Mouse (Mus musculus) heart, adult 18-20 months (tissue): ENCODE data around the gene Hist1h1t. TPM values are rescaled to one million over a fixed set of nuclear protein-coding genes. Genes with fewer than 3 reads are reported as not detected.
A peak's percentile ranks its signal among the peaks of the same experiment; 100 is the strongest.

ENCODE experiments used
- DNase-seq, 2 experiments: peaks; one replicate each; pipeline ENCODE4 v3.0.0; 2021 to 2022; ENCODE audit warnings: mixed read lengths in 1 of 2
- microRNA-seq, 2 experiments: library from miRNA; unstranded; fragments of <30 nt; microRNA quantifications; one replicate each; pipeline ENCODE4 v1.2.0; 2022
- total RNA-seq, 2 experiments: library from RNA; stranded (reverse); gene quantifications; 2 replicates each; pipeline ENCODE4 v1.2.3; 2021

Gene Hist1h1t
- total RNA-seq, 2 experiments from 2014 or later, result not detected

GRCm38 (mm10) chr13:23737091-23737490, 41.5 kb downstream of the Hist1h1t start:
- DNase-seq, result no peak

- no peak for DNase-seq
Observed at GRCm38 (mm10) chr13:23738041-23738440, 42.4 kb downstream of the Hist1h1t start.

GRCm38 (mm10) chr13:23738677-23739068, 43.1 kb downstream of the Hist1h1t start, which contains the start of gene Hist1h1c:
Hist1h1c (plus strand) TSS chr13:23738808.
- DNase-seq, result peak; percentile 92 to 94

GRCm38 (mm10) chr13:23739069-23739921, 43.7 kb downstream of the Hist1h1t start:
- peak; percentile 94 to 99 for DNase-seq

- no peak for DNase-seq
Observed at GRCm38 (mm10) chr13:23739922-23740252, 44.3 kb downstream of the Hist1h1t start.

GRCm38 (mm10) chr13:23740256-23740840, 44.7 kb downstream of the Hist1h1t start:
- peak in 1 of 2 experiments; percentile 43 for DNase-seq

- no peak for DNase-seq
Observed at GRCm38 (mm10) chr13:23740910-23741309, 45.3 kb downstream of the Hist1h1t start.

- DNase-seq, result no peak
Observed at GRCm38 (mm10) chr13:23742007-23742406, 46.4 kb downstream of the Hist1h1t start.

GRCm38 (mm10) chr13:23743215-23743614, 47.6 kb downstream of the Hist1h1t start:
- no peak for DNase-seq

GRCm38 (mm10) chr13:23743963-23744362, 48.3 kb downstream of the Hist1h1t start:
- no peak for DNase-seq

GRCm38 (mm10) chr13:23744421-23745380, 49.1 kb downstream of the Hist1h1t start:
- no peak for DNase-seq

GRCm38 (mm10) chr13:23745381-23746161, 50.0 kb downstream of the Hist1h1t start, which contains the start of gene Hist1h3c:
Hist1h3c (minus strand) TSS chr13:23745602.
- peak; percentile 82 to 95 for DNase-seq

Small RNA genes within 50 kb of the gene (microRNA-seq; reads per million reads assigned to microRNA genes)
- gene Gm44314 (0 reads per million in 2 experiments), gene Gm44350 (0 reads per million in 2 experiments)

Other genes starting within 250 kb of the Hist1h1t start
- gene Btn1a1, start 229.9 kb upstream of the Hist1h1t start, total RNA-seq, result not detected
- gene Btn2a2, start 207.0 kb upstream of the Hist1h1t start, total RNA-seq, result not detected
- 100 to 1,000 TPM; 225 to 244 TPM for gene Hist1h4h, start 164.8 kb upstream of the Hist1h1t start, total RNA-seq
- 10 to 100 TPM in 1 of 2 experiments, 1 to 10 TPM in 1; 6.3 to 16.6 TPM for gene Hist1h2af, start 161.9 kb upstream of the Hist1h1t start, total RNA-seq
- gene Hist1h3g, start 160.4 kb upstream of the Hist1h1t start, total RNA-seq, result 1 to 10 TPM; 3.1 TPM
- 1 to 10 TPM; 1.1 to 1.5 TPM for gene Hist1h2bh, start 152.4 kb upstream of the Hist1h1t start, total RNA-seq
- 1 to 10 TPM; 4.9 to 6.3 TPM for gene Hist1h3f, start 151.8 kb upstream of the Hist1h1t start, total RNA-seq
- gene Hist1h4f, start 144.2 kb upstream of the Hist1h1t start, total RNA-seq, result 10 to 100 TPM; 24.1 to 27.9 TPM
- gene Hist1h1d, start 142.6 kb upstream of the Hist1h1t start, total RNA-seq, result 1 to 10 TPM in 1 of 2 experiments, under 1 TPM in 1; 0.94 to 1.0 TPM
- 10 to 100 TPM; 11.6 to 16.2 TPM for gene Hist1h3e, start 133.4 kb upstream of the Hist1h1t start, total RNA-seq
- 1 to 10 TPM; 2.9 to 3.0 TPM for gene Hist1h2ae, start 124.6 kb upstream of the Hist1h1t start, total RNA-seq
- gene Hist1h2bg, start 124.4 kb upstream of the Hist1h1t start, total RNA-seq, result 10 to 100 TPM; 18.2 to 25.6 TPM
- 10 to 100 TPM; 10.2 to 10.9 TPM for gene Hist1h2bf, start 121.6 kb upstream of the Hist1h1t start, total RNA-seq
- 1 to 10 TPM; 2.0 to 4.1 TPM for gene Hist1h2ad, start 121.4 kb upstream of the Hist1h1t start, total RNA-seq
- gene Hist1h3d, start 120.1 kb upstream of the Hist1h1t start, total RNA-seq, result 1 to 10 TPM; 2.4 to 2.5 TPM
- gene Hist1h4d, start 114.2 kb upstream of the Hist1h1t start, total RNA-seq, result 10 to 100 TPM; 51.2 to 52.9 TPM
- 10 to 100 TPM in 1 of 2 experiments, 1 to 10 TPM in 1; 8.6 to 10.2 TPM for gene Hist1h2be, start 74.7 kb upstream of the Hist1h1t start, total RNA-seq
- gene Hist1h1e, start 73.3 kb upstream of the Hist1h1t start, total RNA-seq, result 10 to 100 TPM; 19.6 to 19.7 TPM
- gene Hist1h2ac, start 11.9 kb upstream of the Hist1h1t start, total RNA-seq, result 1 to 10 TPM; 1.2 to 1.3 TPM
- 10 to 100 TPM; 71.2 to 76.1 TPM for gene Hist1h2bc, start 11.6 kb upstream of the Hist1h1t start, total RNA-seq
- gene Hist1h4c, start 2.6 kb downstream of the Hist1h1t start, total RNA-seq, result 10 to 100 TPM; 42.5 to 46.8 TPM
- gene Hfe, start 15.0 kb downstream of the Hist1h1t start, total RNA-seq, result 10 to 100 TPM; 60.9 to 64.1 TPM
- gene Hist1h1c, start 43.0 kb downstream of the Hist1h1t start, total RNA-seq, result 100 to 1,000 TPM; 162 to 175 TPM
- gene Hist1h3c, start 49.8 kb downstream of the Hist1h1t start, total RNA-seq, result 1 to 10 TPM; 2.5 to 3.4 TPM
- 1 to 10 TPM; 7.4 to 8.1 TPM for gene Hist1h2bb, start 50.9 kb downstream of the Hist1h1t start, total RNA-seq
- 1 to 10 TPM; 5.8 to 6.8 TPM for gene Hist1h2ab, start 55.3 kb downstream of the Hist1h1t start, total RNA-seq
- 10 to 100 TPM in 1 of 2 experiments, 1 to 10 TPM in 1; 8.3 to 10.5 TPM for gene Hist1h3b, start 56.5 kb downstream of the Hist1h1t start, total RNA-seq
- gene Hist1h4b, start 61.2 kb downstream of the Hist1h1t start, total RNA-seq, result 10 to 100 TPM in 1 of 2 experiments, 1 to 10 TPM in 1; 9.6 to 10.9 TPM
- gene Hist1h4a, start 65.4 kb downstream of the Hist1h1t start, total RNA-seq, result 1 to 10 TPM; 5.4 to 6.4 TPM
- gene Hist1h3a, start 66.6 kb downstream of the Hist1h1t start, total RNA-seq, result 10 to 100 TPM in 1 of 2 experiments, 1 to 10 TPM in 1; 7.5 to 10.7 TPM
- 1 to 10 TPM; 4.3 to 5.4 TPM for gene Hist1h1a, start 67.9 kb downstream of the Hist1h1t start, total RNA-seq
- gene Trim38, start 74.1 kb downstream of the Hist1h1t start, total RNA-seq, result under 1 TPM in 1 of 2 experiments, not detected in 1; 0.21 TPM
- not detected for gene Slc17a2, start 111.2 kb downstream of the Hist1h1t start, total RNA-seq
- gene Slc17a3, start 143.6 kb downstream of the Hist1h1t start, total RNA-seq, result not detected
- not detected for gene Slc17a1, start 171.9 kb downstream of the Hist1h1t start, total RNA-seq
- not detected for gene Slc17a4, start 219.2 kb downstream of the Hist1h1t start, total RNA-seq
- gene Hist1h2ba, start 238.3 kb downstream of the Hist1h1t start, total RNA-seq, result not detected
- gene Hist1h2aa, start 238.6 kb downstream of the Hist1h1t start, total RNA-seq, result not detected